Mouse (Mus musculus): Measurements from ENCODE around the gene Kcnh1. TPM values are rescaled to one million over a fixed set of nuclear protein-coding genes. Genes with fewer than 3 reads are reported as not detected.

Kcnh1 gene
- polyA plus RNA-seq, 1 experiment from 2014 or later = 0.27 TPM

DNA sequence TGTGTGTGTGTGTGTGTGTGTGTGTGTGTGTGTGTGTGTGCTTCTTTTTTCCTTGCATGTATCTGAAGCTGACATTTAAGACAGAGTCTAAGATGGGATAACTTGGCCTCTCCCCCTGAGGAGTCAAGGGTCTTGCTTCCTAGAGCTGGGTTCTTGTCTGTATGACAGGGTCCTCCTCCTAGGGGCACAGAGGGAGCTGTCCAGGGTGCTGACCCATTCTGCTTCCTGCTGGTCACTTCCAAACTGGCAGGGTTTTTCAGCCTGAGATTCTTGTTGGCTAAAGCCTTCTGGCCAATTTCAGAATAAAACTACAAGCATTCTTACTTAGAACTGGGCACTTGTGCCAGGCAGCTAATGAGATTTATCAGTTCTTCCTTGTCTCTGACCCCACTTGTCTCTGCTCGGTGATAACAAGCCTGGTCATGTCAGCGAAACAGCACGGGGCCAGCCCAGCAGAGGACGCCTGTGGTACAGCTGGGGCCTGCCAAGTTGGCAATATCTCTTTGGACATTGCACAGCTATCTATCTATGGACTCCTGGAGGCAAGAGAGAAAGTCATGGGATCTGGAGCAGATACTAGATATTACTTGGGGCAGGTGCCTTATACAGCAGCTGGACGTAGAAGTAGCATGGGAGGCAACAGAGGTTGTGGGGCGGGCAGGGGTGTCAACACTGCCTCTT lies 267.1 kb downstream of the Kcnh1 start:
- DNase-seq (ENCODE audit: low spot score) (peak; percentile 51), ATAC-seq (ENCODE audit: low FRiP score, low TSS enrichment) (no peak)
- Histone ChIP-seq H3K4me1 (replicated peaks; ENCODE audit: control insufficient read depth, insufficient read depth) (no peaks in the 10 kb centered on the region; the same call in 1 of the 2 replicates), H3K36me3 (ENCODE audit: control insufficient read depth, insufficient read depth, low read length) (no peaks in the 10 kb centered on the region), H3K4me2 (replicated peaks; ENCODE audit: low read depth) (no peak overlapping the region), H3K27me3 (ENCODE audit: control insufficient read depth, insufficient read depth, low read length) (no peaks in the 10 kb centered on the region), H3K4me3 (ENCODE audit: low read depth, low read length) (no peak overlapping the region), H3K9ac (ENCODE audit: low read length) (no peak overlapping the region), H3K9me3 (ENCODE audit: control insufficient read depth, low read length) (no peaks in the 10 kb centered on the region), H3K27ac (replicated peaks) (no peak overlapping the region)
- TF ChIP-seq CTCF (IDR thresholded peaks at IDR 0.05; ENCODE audit: low read depth) (no peak), EP300 (optimal IDR thresholded peaks at IDR 0.05) (no peak)
- 73% methylated on average over 6 of the region's 6 CpGs for WGBS

DNA sequence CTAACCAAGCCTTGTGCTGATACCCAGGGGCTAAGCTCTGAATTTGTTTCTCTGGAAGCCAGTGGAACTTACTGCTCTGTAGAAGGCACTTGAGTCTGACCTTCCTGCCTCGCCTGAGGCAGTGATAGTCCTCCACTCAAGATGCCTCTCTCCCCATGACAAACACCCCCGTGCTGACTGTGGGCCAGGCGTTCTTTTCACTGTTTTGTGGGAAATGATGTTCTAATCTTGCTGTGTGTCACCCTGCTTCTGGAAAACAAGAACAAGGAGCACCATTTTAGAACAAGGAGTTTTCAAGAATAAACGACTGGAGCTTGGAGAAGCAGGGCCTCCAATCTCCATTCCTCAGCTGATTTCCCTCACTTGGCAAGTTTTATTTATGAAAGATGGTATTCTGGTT lies 273.2 kb downstream of the Kcnh1 start:
- Histone ChIP-seq H3K36me3 (ENCODE audit: control insufficient read depth, insufficient read depth, low read length) (no peaks in the 10 kb centered on the region), H3K27me3 (ENCODE audit: control insufficient read depth, insufficient read depth, low read length) (no peaks in the 10 kb centered on the region), H3K4me2 (replicated peaks; ENCODE audit: low read depth) (no peak overlapping the region), H3K9me3 (ENCODE audit: control insufficient read depth, low read length) (no peaks in the 10 kb centered on the region), H3K4me1 (replicated peaks; ENCODE audit: control insufficient read depth, insufficient read depth) (no peaks in the 10 kb centered on the region), H3K9ac (ENCODE audit: low read length) (no peak overlapping the region), H3K4me3 (ENCODE audit: low read depth, low read length) (no peak overlapping the region), H3K27ac (replicated peaks) (no peak overlapping the region)
- DNase-seq (ENCODE audit: low spot score) = no peak
- WGBS = 72% methylated on average over 4 of the region's 4 CpGs
- no peak for TF ChIP-seq EP300 (optimal IDR thresholded peaks at IDR 0.05)
- no peak for TF ChIP-seq CTCF (IDR thresholded peaks at IDR 0.05; ENCODE audit: low read depth)
- ATAC-seq (ENCODE audit: low FRiP score, low TSS enrichment) = no peak

GRCm38 (mm10) chr1:192472366-192472765 lies 281.8 kb downstream of the Kcnh1 start:
- ATAC-seq (ENCODE audit: low FRiP score, low TSS enrichment) (no peak), DNase-seq (ENCODE audit: low spot score) (no peak)

GRCm38 (mm10) chr1:192473134-192473533 lies 282.6 kb downstream of the Kcnh1 start:
- ATAC-seq (ENCODE audit: low FRiP score, low TSS enrichment) (no peak), DNase-seq (ENCODE audit: low spot score) (no peak)
- H3K4me2 ChIP-seq (replicated peaks; ENCODE audit: low read depth) = no peak overlapping the region
- H3K9ac ChIP-seq (ENCODE audit: low read length) = no peak overlapping the region
- H3K9me3 ChIP-seq (ENCODE audit: control insufficient read depth, low read length) = no peaks in the 10 kb centered on the region
- H3K4me3 ChIP-seq (ENCODE audit: low read depth, low read length) = no peak overlapping the region
- no peaks in the 10 kb centered on the region for H3K4me1 ChIP-seq (replicated peaks; ENCODE audit: control insufficient read depth, insufficient read depth)
- no peaks in the 10 kb centered on the region for H3K36me3 ChIP-seq (ENCODE audit: control insufficient read depth, insufficient read depth, low read length)
- TF ChIP-seq EP300 (optimal IDR thresholded peaks at IDR 0.05) = no peak
- TF ChIP-seq CTCF (IDR thresholded peaks at IDR 0.05; ENCODE audit: low read depth) = no peak
- WGBS = 84% methylated on average over 6 of the region's 6 CpGs
- H3K27ac ChIP-seq (replicated peaks) = no peak overlapping the region
- no peaks in the 10 kb centered on the region; the same call in 1 of the 2 replicates for H3K27me3 ChIP-seq (ENCODE audit: control insufficient read depth, insufficient read depth, low read length)

More at GRCm38 (mm10) chr1:192472366-192472765, 281.8 kb downstream of the Kcnh1 start:
- TF ChIP-seq CTCF (IDR thresholded peaks at IDR 0.05; ENCODE audit: low read depth) (no peak), EP300 (optimal IDR thresholded peaks at IDR 0.05) (no peak)
- Histone ChIP-seq H3K9ac (ENCODE audit: low read length) (no peak overlapping the region), H3K4me2 (replicated peaks; ENCODE audit: low read depth) (no peak overlapping the region), H3K9me3 (ENCODE audit: control insufficient read depth, low read length) (no peaks in the 10 kb centered on the region), H3K27ac (replicated peaks) (no peak overlapping the region), H3K4me1 (replicated peaks; ENCODE audit: control insufficient read depth, insufficient read depth) (no peaks in the 10 kb centered on the region), H3K36me3 (ENCODE audit: control insufficient read depth, insufficient read depth, low read length) (no peaks in the 10 kb centered on the region), H3K4me3 (ENCODE audit: low read depth, low read length) (no peak overlapping the region), H3K27me3 (ENCODE audit: control insufficient read depth, insufficient read depth, low read length) (no peaks in the 10 kb centered on the region; the same call in 1 of the 2 replicates)
- WGBS = 48% methylated on average over 4 of the region's 4 CpGs

GRCm38 (mm10) chr1:192476704-192477103 lies 286.1 kb downstream of the Kcnh1 start:
- Histone ChIP-seq H3K4me3 (ENCODE audit: low read depth, low read length) (no peak overlapping the region), H3K4me2 (replicated peaks; ENCODE audit: low read depth) (no peak overlapping the region), H3K27ac (replicated peaks) (no peak overlapping the region), H3K36me3 (ENCODE audit: control insufficient read depth, insufficient read depth, low read length) (no peaks in the 10 kb centered on the region), H3K27me3 (ENCODE audit: control insufficient read depth, insufficient read depth, low read length) (no peaks in the 10 kb centered on the region; the same call in 1 of the 2 replicates), H3K9me3 (ENCODE audit: control insufficient read depth, low read length) (no peaks in the 10 kb centered on the region), H3K9ac (ENCODE audit: low read length) (no peak overlapping the region), H3K4me1 (replicated peaks; ENCODE audit: control insufficient read depth, insufficient read depth) (no peaks in the 10 kb centered on the region)
- DNase-seq (ENCODE audit: low spot score) (no peak), ATAC-seq (ENCODE audit: low FRiP score, low TSS enrichment) (no peak)
- TF ChIP-seq CTCF (IDR thresholded peaks at IDR 0.05; ENCODE audit: low read depth) (no peak), EP300 (optimal IDR thresholded peaks at IDR 0.05) (no peak)
- WGBS = 11% methylated on average over 7 of the region's 7 CpGs

GRCm38 (mm10) chr1:192477556-192477955 lies 287.0 kb downstream of the Kcnh1 start:
- Histone ChIP-seq H3K4me1 (replicated peaks; ENCODE audit: control insufficient read depth, insufficient read depth) (no peaks in the 10 kb centered on the region), H3K4me2 (replicated peaks; ENCODE audit: low read depth) (no peak overlapping the region), H3K4me3 (ENCODE audit: low read depth, low read length) (no peak overlapping the region), H3K27me3 (ENCODE audit: control insufficient read depth, insufficient read depth, low read length) (no peaks in the 10 kb centered on the region; the same call in 1 of the 2 replicates), H3K36me3 (ENCODE audit: control insufficient read depth, insufficient read depth, low read length) (no peaks in the 10 kb centered on the region), H3K9ac (ENCODE audit: low read length) (no peak overlapping the region), H3K9me3 (ENCODE audit: control insufficient read depth, low read length) (no peaks in the 10 kb centered on the region), H3K27ac (replicated peaks) (no peak overlapping the region)
- 53% methylated on average over 6 of the region's 6 CpGs for WGBS
- DNase-seq (ENCODE audit: low spot score) (no peak), ATAC-seq (ENCODE audit: low FRiP score, low TSS enrichment) (no peak)
- TF ChIP-seq EP300 (optimal IDR thresholded peaks at IDR 0.05) (no peak), CTCF (IDR thresholded peaks at IDR 0.05; ENCODE audit: low read depth) (no peak)

All from stomach, postnatal 0 days (tissue).